Mouse (Mus musculus) kidney, postnatal 0 days (tissue): ENCODE measurements around the gene Rufy2. TPM values are rescaled to one million over a fixed set of nuclear protein-coding genes. Genes with fewer than 3 reads are reported as not detected.
A peak's percentile ranks its signal among the peaks of the same experiment; 100 is the strongest.

Experiments used
- ATAC-seq: fragments of 200-750 bp; cut with Nextera tagmentation; replicated peaks from 2 replicates; pipeline ENCODE4 v1.8.0; 2017; ENCODE audit warnings: low read depth, moderate number of reproducible peaks, moderate TSS enrichment, moderate library complexity; ENCODE audit not compliant: low FRiP score
- DNase-seq: peaks from one replicate; pipeline ENCODE4 v3.0.0-alpha.2; 2016; ENCODE audit warnings: low spot score
- H3K27ac ChIP-seq: fragments of 300-500 bp; sonication (generic); 2 replicates; pipeline ENCODE4 v1.5.1; 2014; ENCODE audit warnings: mild to moderate bottlenecking
- H3K27me3 ChIP-seq: fragments of 300-500 bp; sonication (generic); 2 replicates; pipeline ENCODE4 v1.6.1; 2014; ENCODE audit warnings: low read length, mixed read lengths; ENCODE audit not compliant: insufficient read depth
- H3K36me3 ChIP-seq: fragments of 300-500 bp; sonication (generic); 2 replicates; pipeline ENCODE4 v1.6.1; 2014; ENCODE audit warnings: low read length, mixed read lengths; ENCODE audit not compliant: insufficient read depth
- H3K4me1 ChIP-seq: fragments of 300-500 bp; sonication (generic); replicated peaks from 2 replicates; pipeline ENCODE4 v1.6.1; 2014; ENCODE audit warnings: antibody characterized with exemption, low read length, mixed read lengths; ENCODE audit not compliant: insufficient read depth
- H3K4me2 ChIP-seq: fragments of 300-500 bp; sonication (generic); 2 replicates; pipeline ENCODE4 v1.6.1; 2014; ENCODE audit warnings: mild to moderate bottlenecking, low read length, moderate library complexity, mixed read lengths
- H3K4me3 ChIP-seq: fragments of 300-500 bp; sonication (generic); replicated peaks from 2 replicates; pipeline ENCODE4 v1.5.1; 2014; ENCODE audit warnings: low read depth, low read length
- H3K9ac ChIP-seq: fragments of 300-500 bp; sonication (generic); 2 replicates; pipeline ENCODE4 v1.6.1; 2014; ENCODE audit warnings: low read depth, low read length
- H3K9me3 ChIP-seq: fragments of 300-500 bp; sonication (generic); replicated peaks from 2 replicates; pipeline ENCODE4 v1.6.1; 2016; ENCODE audit warnings: low read length, inconsistent platforms, mixed read lengths
- CTCF ChIP-seq: IDR thresholded peaks from 2 replicates; pipeline ENCODE4 v1.5.1; 2016; ENCODE audit warnings: antibody characterized with exemption, low read depth, mild to moderate bottlenecking, moderate library complexity
- WGBS: fragments of 180-500 bp; shearing (Covaris S2); extraction: QIAGEN DNeasy Blood & Tissue Kit; methylation state at CpG from one replicate; pipeline ENCODE4 v1.1.7; 2014; 5-methylcytosine and 5-hydroxymethylcytosine counted together
- polyA plus RNA-seq: library from polyadenylated mRNA; unstranded; fragments of >200 nt; fragmentation: Nextera tagmentation; extraction: Ambion mirVana; gene quantifications from 2 replicates; pipeline ENCODE4 v1.2.1, GENCODE M21; 2015

Rufy2 gene
- polyA plus RNA-seq, 1 experiment from 2014 or later = 20.8 TPM

DNA sequence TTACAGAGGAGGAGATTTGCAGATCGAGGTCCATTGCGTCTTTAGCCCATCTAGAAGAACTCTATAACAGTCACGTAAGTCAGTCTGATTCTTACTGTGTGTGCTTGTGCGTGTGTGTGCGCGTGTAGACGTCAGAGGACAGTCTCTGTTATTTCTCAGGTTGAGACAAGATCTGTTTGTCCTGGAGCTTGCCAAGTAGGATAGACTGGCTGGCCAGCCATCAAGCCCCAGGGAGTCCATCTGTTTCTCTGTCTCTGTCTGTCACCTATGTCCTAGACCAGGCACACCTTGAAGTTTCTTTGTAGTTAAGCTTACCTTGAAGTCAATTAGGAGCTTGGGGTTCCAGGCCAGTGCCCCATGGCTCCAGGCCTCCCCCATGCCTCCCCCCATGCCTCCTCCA is 16.1 kb upstream of the Rufy2 start:
- no peak overlapping the region for H3K27ac ChIP-seq
- WGBS = 92% methylated on average over 7 of the region's 7 CpGs
- no peak overlapping the region for H3K4me3 ChIP-seq
- ATAC-seq = no peak
- peaks cover 35% of the 10 kb centered on the region for H3K36me3 ChIP-seq
- H3K27me3 ChIP-seq = no peaks in the 10 kb centered on the region
- no peaks in the 10 kb centered on the region for H3K9me3 ChIP-seq
- DNase-seq = no peak
- no peak overlapping the region for H3K9ac ChIP-seq
- no peaks in the 10 kb centered on the region for H3K4me1 ChIP-seq
- H3K4me2 ChIP-seq = no peak overlapping the region
- no peak for TF ChIP-seq CTCF

DNA sequence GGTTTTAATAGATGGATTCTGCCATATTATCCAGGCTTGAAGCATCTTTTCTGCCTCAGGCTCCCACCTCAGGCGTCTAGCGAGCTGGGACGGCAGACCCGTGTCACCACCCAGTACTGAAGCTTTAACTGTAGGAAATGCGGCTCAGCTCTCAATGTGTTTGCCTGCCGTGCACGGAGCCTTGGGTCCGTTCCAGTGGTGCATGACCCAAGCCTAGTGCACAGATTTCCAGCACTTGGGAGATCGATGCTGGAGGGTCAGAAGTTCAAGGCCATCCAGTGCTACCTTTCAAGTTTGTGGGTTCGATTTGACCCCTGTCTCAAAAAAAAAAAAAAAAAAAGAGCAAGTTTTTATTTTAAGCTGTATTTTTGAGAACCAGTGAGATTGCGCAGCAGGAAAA is 14.2 kb upstream of the Rufy2 start:
- no peak for TF ChIP-seq CTCF
- ATAC-seq = no peak
- H3K4me3 ChIP-seq = no peak overlapping the region
- 78% methylated on average over 11 of the region's 11 CpGs for WGBS
- H3K9me3 ChIP-seq = no peaks in the 10 kb centered on the region
- no peaks in the 10 kb centered on the region for H3K4me1 ChIP-seq
- peaks cover 22% of the 10 kb centered on the region for H3K36me3 ChIP-seq
- H3K4me2 ChIP-seq = no peak overlapping the region
- no peak overlapping the region for H3K9ac ChIP-seq
- H3K27me3 ChIP-seq = no peaks in the 10 kb centered on the region
- no peak for DNase-seq
- peak overlapping the region; percentile 6; the same call in 1 of the 2 replicates for H3K27ac ChIP-seq

DNA sequence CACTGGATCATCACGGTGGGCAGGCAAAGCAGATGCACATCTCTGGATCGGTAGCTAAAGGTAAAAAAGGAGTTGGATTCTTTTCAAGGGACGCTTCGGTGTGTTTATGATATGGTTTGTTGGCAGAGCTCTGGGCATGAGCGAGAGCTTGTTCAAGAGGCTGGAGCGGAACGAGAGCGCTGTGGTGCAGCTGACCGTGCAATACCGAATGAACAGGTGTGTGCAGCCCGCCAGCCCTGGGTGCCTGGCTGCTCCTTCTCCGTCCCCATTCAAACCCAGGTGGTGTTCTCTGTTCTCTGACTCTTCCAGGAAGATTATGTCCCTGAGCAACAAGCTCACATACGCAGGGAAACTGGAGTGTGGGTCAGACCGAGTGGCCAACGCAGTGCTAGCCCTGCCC is 13.7 kb upstream of the Rufy2 start:
- H3K36me3 ChIP-seq = peaks cover 20% of the 10 kb centered on the region
- DNase-seq = peak; percentile 14
- no peak overlapping the region for H3K4me2 ChIP-seq
- H3K9me3 ChIP-seq = no peaks in the 10 kb centered on the region
- H3K9ac ChIP-seq = no peak overlapping the region
- H3K27me3 ChIP-seq = no peaks in the 10 kb centered on the region
- H3K4me1 ChIP-seq = no peaks in the 10 kb centered on the region
- peak overlapping the region; percentile 6; the same call in 1 of the 2 replicates for H3K27ac ChIP-seq
- ATAC-seq = peak; percentile 57; the same call in 1 of the 2 replicates
- H3K4me3 ChIP-seq = no peak overlapping the region
- 66% methylated on average over 15 of the region's 15 CpGs for WGBS
- TF ChIP-seq CTCF = no peak

DNA sequence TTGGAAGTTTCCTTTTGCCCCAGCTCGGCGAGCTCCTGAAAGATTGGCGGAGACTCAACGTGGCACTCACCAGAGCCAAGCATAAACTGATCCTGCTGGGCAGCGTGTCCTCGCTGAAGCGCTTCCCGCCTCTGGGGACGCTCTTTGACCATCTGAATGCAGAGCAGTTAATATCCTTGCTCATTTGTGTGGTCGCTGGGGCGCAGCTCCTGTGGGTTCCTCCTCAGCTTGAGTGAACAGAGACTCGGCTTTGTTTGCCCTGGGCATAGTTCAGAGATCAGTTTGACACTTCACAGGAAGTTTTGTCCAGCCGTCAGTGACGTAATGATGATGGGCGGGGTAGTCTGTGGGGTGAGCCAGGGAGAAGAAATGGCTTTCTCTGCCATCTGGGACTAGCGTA is 8.2 kb upstream of the Rufy2 start:
- Histone ChIP-seq H3K36me3 (no peaks in the 10 kb centered on the region), H3K9me3 (no peaks in the 10 kb centered on the region), H3K27me3 (no peaks in the 10 kb centered on the region), H3K27ac (no peak overlapping the region), H3K9ac (no peak overlapping the region), H3K4me3 (no peak overlapping the region), H3K4me1 (no peaks in the 10 kb centered on the region), H3K4me2 (no peak overlapping the region)
- DNase-seq (peak; percentile 58), ATAC-seq (peak; percentile 73)
- peak; percentile 55 for TF ChIP-seq CTCF
- WGBS = 56% methylated on average over 16 of the region's 16 CpGs

DNA sequence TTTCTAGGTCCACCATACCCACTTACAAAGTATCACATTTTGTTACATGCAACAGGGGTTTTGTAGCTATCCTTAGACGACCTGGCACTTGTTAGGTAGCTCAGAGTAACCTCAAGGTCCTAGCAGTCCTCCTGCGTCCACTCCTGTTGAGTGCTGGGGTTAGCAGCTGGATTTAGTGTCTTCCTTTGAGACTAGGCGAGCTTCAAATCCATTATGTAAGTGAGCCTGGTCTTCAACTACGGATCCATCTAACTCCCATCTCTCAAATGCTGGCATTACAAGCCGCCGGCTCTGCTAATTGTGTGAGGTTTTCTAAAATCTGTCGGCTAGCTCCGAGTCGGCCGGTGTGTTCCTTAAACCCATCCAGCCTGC is 370 bp upstream of the Rufy2 start:
- H3K9me3 ChIP-seq = no peaks in the 10 kb centered on the region
- WGBS = 5% methylated on average over 10 of the region's 10 CpGs
- ATAC-seq (no peak), DNase-seq (no peak)
- H3K9ac ChIP-seq = peak overlapping the region; percentile 89
- TF ChIP-seq CTCF = no peak
- H3K4me3 ChIP-seq = peak overlapping the region; percentile 84
- no peaks in the 10 kb centered on the region for H3K27me3 ChIP-seq
- 0 out of 2 replicates have a peak, but pooled peaks cover 6% of the 10 kb centered on the region for H3K36me3 ChIP-seq
- peak overlapping the region; percentile 76 for H3K4me2 ChIP-seq
- 0 out of 2 replicates have a peak, but pooled peaks cover 3% of the 10 kb centered on the region for H3K4me1 ChIP-seq
- H3K27ac ChIP-seq = no peak overlapping the region

DNA sequence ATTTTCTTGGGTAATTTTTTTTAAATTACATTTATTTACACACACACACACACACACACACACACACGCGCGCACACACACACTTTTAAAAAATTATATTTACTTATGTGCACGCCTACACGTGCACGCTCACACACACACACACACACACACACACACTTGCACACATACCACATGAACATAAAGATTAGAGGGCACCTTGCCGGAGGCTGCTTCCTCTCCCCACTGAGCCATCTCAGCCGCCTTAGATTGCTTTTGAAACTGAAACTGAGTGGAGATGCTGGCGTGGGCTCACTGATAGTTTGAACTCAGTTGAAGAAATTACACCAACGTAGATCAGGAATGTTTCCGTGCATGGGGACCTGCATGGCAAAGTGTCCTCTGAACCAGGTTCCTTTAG is 4.0 kb downstream of the Rufy2 start:
- no peaks in the 10 kb centered on the region for H3K27me3 ChIP-seq
- H3K4me3 ChIP-seq = no peak overlapping the region
- H3K36me3 ChIP-seq = 0 out of 2 replicates have a peak, but pooled peaks cover 10% of the 10 kb centered on the region
- no peak for TF ChIP-seq CTCF
- H3K4me2 ChIP-seq = no peak overlapping the region
- no peaks in the 10 kb centered on the region for H3K9me3 ChIP-seq
- H3K9ac ChIP-seq = no peak overlapping the region
- 91% methylated on average over 11 of the region's 11 CpGs for WGBS
- H3K27ac ChIP-seq = no peak overlapping the region
- H3K4me1 ChIP-seq = 0 out of 2 replicates have a peak, but pooled peaks cover 3% of the 10 kb centered on the region
- ATAC-seq = no peak
- DNase-seq = no peak

DNA sequence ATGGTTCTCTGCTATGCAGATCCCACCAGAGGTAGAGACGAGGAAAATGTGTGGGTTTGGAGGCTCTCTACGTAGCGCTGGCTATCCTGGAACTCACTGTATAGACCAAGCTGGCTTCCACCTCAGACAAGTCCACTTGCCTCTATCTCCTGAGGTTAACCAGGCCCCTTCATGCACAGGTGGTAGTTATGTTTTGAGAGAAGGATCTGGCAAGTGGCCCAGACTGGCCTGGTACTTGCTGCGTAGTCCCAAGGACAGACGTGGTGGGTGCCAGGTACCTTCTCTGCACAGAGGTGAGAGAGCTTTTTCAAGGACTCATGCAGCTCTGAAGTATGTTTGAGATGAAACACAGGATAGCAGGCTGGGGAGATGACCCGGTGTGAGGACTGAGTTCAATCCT is 4.5 kb downstream of the Rufy2 start:
- no peak for TF ChIP-seq CTCF
- WGBS = 93% methylated on average over 6 of the region's 6 CpGs
- Histone ChIP-seq H3K4me3 (no peak overlapping the region), H3K36me3 (0 out of 2 replicates have a peak, but pooled peaks cover 10% of the 10 kb centered on the region), H3K9me3 (no peaks in the 10 kb centered on the region), H3K27ac (no peak overlapping the region), H3K27me3 (no peaks in the 10 kb centered on the region), H3K4me2 (no peak overlapping the region), H3K9ac (no peak overlapping the region), H3K4me1 (0 out of 2 replicates have a peak, but pooled peaks cover 3% of the 10 kb centered on the region)
- no peak for DNase-seq
- no peak for ATAC-seq
